Mouse (Mus musculus) MEL (cell line): ENCODE measurements around the gene Tank. TPM values are rescaled to one million over a fixed set of nuclear protein-coding genes. Genes with fewer than 3 reads are reported as not detected.

ENCODE experiments used
- DNase-seq: peaks from one replicate; pipeline ENCODE4 v3.0.0; 2011; ENCODE audit warnings: low read depth, low spot score
- H3K27ac ChIP-seq: 2 replicates; pipeline ENCODE4 v1.5.1; 2012; ENCODE audit warnings: low read depth, mild to moderate bottlenecking, control low read depth, low read length, moderate library complexity; ENCODE audit not compliant: control insufficient read depth
- H3K27me3 ChIP-seq, 2 experiments: fragments of 150-350 bp in 1 of 2; sonication (generic) in 1 of 2; 2 replicates each; pipeline ENCODE4 v1.6.1; 2012; ENCODE audit warnings: low read length in 2 of 2, mild to moderate bottlenecking in 2 of 2, improper control_type of control experiment in 1 of 2, moderate library complexity in 1 of 2; ENCODE audit not compliant: insufficient read depth in 2 of 2, control insufficient read depth in 1 of 2
- H3K36me3 ChIP-seq, 2 experiments: 2 replicates each; pipeline ENCODE4 v1.6.1; 2012 to 2014; ENCODE audit warnings: low read length in 2 of 2, improper control_type of control experiment in 1 of 2, inconsistent platforms in 1 of 2, mild to moderate bottlenecking in 1 of 2; ENCODE audit not compliant: insufficient read depth in 2 of 2, control insufficient read depth in 1 of 2
- H3K4me1 ChIP-seq, 2 experiments: fragments of 150-350 bp in 1 of 2; sonication (generic) in 1 of 2; 2 replicates each; pipeline ENCODE4 v1.6.1; 2012; ENCODE audit warnings: low read length in 2 of 2, improper control_type of control experiment in 1 of 2, mild to moderate bottlenecking in 1 of 2; ENCODE audit not compliant: insufficient read depth in 2 of 2, control insufficient read depth in 1 of 2
- H3K4me3 ChIP-seq, 2 experiments: fragments of 150-350 bp in 1 of 2; sonication (generic) in 1 of 2; 2 replicates each; pipeline ENCODE4 v1.5.1; 2012; ENCODE audit warnings: low read depth in 2 of 2, low read length in 2 of 2, mild to moderate bottlenecking in 2 of 2, moderate library complexity in 2 of 2, control low read depth in 1 of 2, improper control_type of control experiment in 1 of 2; ENCODE audit not compliant: control insufficient read depth in 1 of 2, insufficient read depth in 1 of 2
- H3K79me2 ChIP-seq: 2 replicates; pipeline ENCODE4 v1.6.1; 2012; ENCODE audit warnings: mild to moderate bottlenecking, low read length, moderate library complexity; ENCODE audit not compliant: control insufficient read depth, poor library complexity, insufficient read depth
- H3K9ac ChIP-seq: 2 replicates; pipeline ENCODE4 v1.6.1; 2012; ENCODE audit warnings: low read depth, mild to moderate bottlenecking, control low read depth, low read length, moderate library complexity; ENCODE audit not compliant: control insufficient read depth, poor library complexity, severe bottlenecking
- H3K9me3 ChIP-seq: fragments of 150-350 bp; sonication (generic); replicated peaks from 2 replicates; pipeline ENCODE4 v1.6.1; 2012; ENCODE audit warnings: mild to moderate bottlenecking, low read length, improper control_type of control experiment, moderate library complexity; ENCODE audit not compliant: insufficient read depth
- BHLHE40 ChIP-seq: IDR thresholded peaks from 2 replicates; pipeline ENCODE4 v1.6.1; 2012; ENCODE audit warnings: low read depth, mild to moderate bottlenecking, inconsistent platforms, low read length, improper control_type of control experiment, borderline replicate concordance
- CTCF ChIP-seq, 3 experiments: IDR thresholded peaks in 2 of 3; conservative IDR thresholded peaks in 1 of 3; 2 replicates each; pipeline ENCODE4 v1.5.1; 2011 to 2012; ENCODE audit warnings: low read length in 3 of 3, low read depth in 2 of 3, mild to moderate bottlenecking in 2 of 3, improper control_type of control experiment in 1 of 3, inconsistent platforms in 1 of 3, mixed read lengths in 1 of 3, moderate library complexity in 1 of 3; ENCODE audit not compliant: control insufficient read depth in 1 of 3, insufficient read depth in 1 of 3, poor library complexity in 1 of 3, severe bottlenecking in 1 of 3
- ETS1 ChIP-seq: IDR thresholded peaks from 2 replicates; pipeline ENCODE4 v1.6.1; 2012; ENCODE audit warnings: low read depth, mild to moderate bottlenecking, inconsistent platforms, low read length, improper control_type of control experiment, moderate library complexity
- JUND ChIP-seq: IDR thresholded peaks from 2 replicates; pipeline ENCODE4 v1.6.1; 2011; ENCODE audit warnings: low read depth, mild to moderate bottlenecking, improper control_type of control experiment, low read length
- MAFK ChIP-seq: IDR thresholded peaks from 2 replicates; pipeline ENCODE4 v1.6.1; 2011; ENCODE audit warnings: low read depth, mild to moderate bottlenecking, low read length, improper control_type of control experiment, borderline replicate concordance
- MAX ChIP-seq: IDR thresholded peaks from 2 replicates; pipeline ENCODE4 v1.6.1; 2011; ENCODE audit warnings: low read length, improper control_type of control experiment
- MYB ChIP-seq: IDR thresholded peaks from 2 replicates; pipeline ENCODE4 v1.6.1; 2011; ENCODE audit warnings: mild to moderate bottlenecking, low read depth, low read length, improper control_type of control experiment
- MYC ChIP-seq: IDR thresholded peaks from 2 replicates; pipeline ENCODE4 v1.6.1; 2011; ENCODE audit warnings: low read depth, mild to moderate bottlenecking, low read length, improper control_type of control experiment, moderate library complexity
- POLR2AphosphoS2 ChIP-seq: IDR thresholded peaks from 2 replicates; pipeline ENCODE4 v1.6.1; 2011; ENCODE audit warnings: low read length, improper control_type of control experiment
- POLR2AphosphoS5 ChIP-seq: IDR thresholded peaks from 2 replicates; pipeline ENCODE4 v1.6.1; 2012; ENCODE audit warnings: low read depth, borderline replicate concordance, mild to moderate bottlenecking, inconsistent platforms, low read length, moderate library complexity, mixed read lengths
- RAD21 ChIP-seq: IDR thresholded peaks from 2 replicates; pipeline ENCODE4 v1.6.1; 2011; ENCODE audit warnings: mild to moderate bottlenecking, low read depth, low read length, improper control_type of control experiment
- SIN3A ChIP-seq: IDR thresholded peaks from 2 replicates; pipeline ENCODE4 v1.6.1; 2012; ENCODE audit warnings: low read length, improper control_type of control experiment, inconsistent platforms
- SMC3 ChIP-seq: IDR thresholded peaks from 2 replicates; pipeline ENCODE4 v1.6.1; 2011; ENCODE audit warnings: low read depth, low read length, improper control_type of control experiment
- USF1 ChIP-seq: IDR thresholded peaks from 2 replicates; pipeline ENCODE4 v1.6.1; 2014; ENCODE audit warnings: low read depth, mild to moderate bottlenecking, inconsistent platforms, low read length, improper control_type of control experiment, moderate library complexity
- USF2 ChIP-seq, 2 experiments: IDR thresholded peaks; 2 replicates each; pipeline ENCODE4 v1.6.1; 2011 to 2012; ENCODE audit warnings: improper control_type of control experiment in 2 of 2, low read length in 2 of 2, borderline replicate concordance in 1 of 2, inconsistent platforms in 1 of 2, low read depth in 1 of 2, mild to moderate bottlenecking in 1 of 2; ENCODE audit not compliant: insufficient read depth in 1 of 2
- ZC3H11A ChIP-seq: IDR thresholded peaks from 2 replicates; pipeline ENCODE4 v1.6.1; 2012; ENCODE audit warnings: low read depth, mild to moderate bottlenecking, inconsistent platforms, low read length, improper control_type of control experiment
- ZNF384 ChIP-seq: IDR thresholded peaks from 2 replicates; pipeline ENCODE4 v1.6.1; 2012; ENCODE audit warnings: low read depth, mild to moderate bottlenecking, inconsistent platforms, low read length, improper control_type of control experiment
- polyA plus RNA-seq, 2 experiments: library from polyadenylated mRNA; stranded (reverse) in 1 of 2; unstranded in 1 of 2; fragments of >175 nt in 1 of 2; fragments of >200 nt in 1 of 2; gene quantifications; 2 replicates each; pipeline versions ENCODE4 v1.2.1 to v1.2.4; 2012; ENCODE audit warnings: low replicate concordance in 2 of 2, low read depth in 1 of 2; ENCODE audit not compliant: insufficient read length in 2 of 2, insufficient read depth in 1 of 2, missing spikeins in 1 of 2
- total RNA-seq: library from RNA; depleted of rRNA; stranded (reverse); fragments of 300-350 nt; gene quantifications from 2 replicates; pipeline ENCODE4 v1.2.3, GENCODE M21; 2012

Gene Tank
- total and polyA plus RNA-seq, 3 experiments, result 27.0 to 96.7 (median 27.4) TPM

DNA sequence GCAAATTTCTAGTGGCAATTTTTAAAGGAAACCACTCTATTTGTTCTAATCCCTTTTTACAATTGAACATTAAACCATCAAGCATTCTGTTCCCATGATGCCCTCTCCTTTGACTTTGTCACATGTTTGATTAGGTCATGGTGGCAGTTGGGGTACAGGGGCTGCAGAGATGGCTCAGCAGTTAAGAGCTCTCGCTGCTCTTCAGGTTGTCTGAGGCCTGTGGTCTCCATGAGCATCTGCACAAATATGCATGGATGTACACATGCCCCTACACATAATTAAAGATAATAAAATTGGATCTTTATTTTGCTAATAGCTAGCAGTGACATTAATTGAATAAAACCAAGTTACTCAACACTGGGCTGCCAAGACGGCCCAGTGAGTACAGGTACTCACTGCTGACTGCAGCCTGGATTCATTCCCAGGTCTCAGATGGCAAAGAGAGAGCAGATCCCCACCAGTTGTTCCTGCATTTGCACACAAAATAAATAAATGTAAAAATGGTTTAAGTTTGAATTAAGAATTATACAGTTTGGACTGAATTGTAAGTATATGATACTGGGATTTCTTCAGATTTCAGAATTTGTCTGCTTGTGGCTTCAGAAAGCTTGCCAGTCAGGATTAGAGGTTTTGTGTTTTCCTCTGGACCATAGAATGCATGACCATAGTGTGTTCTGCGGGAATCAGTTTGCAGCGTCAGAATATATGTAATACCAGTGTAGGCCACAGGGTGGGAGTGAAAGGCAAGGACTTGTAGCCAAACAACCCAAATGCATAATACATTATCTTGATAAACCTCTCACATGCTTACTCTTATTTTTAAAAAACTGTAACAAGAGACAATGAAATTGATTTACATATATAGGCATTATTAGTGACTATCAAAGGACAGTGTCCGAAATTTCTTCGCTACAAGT is 64.3 kb downstream of the Tank start:
- H3K9ac ChIP-seq, result no peak overlapping the region
- no peaks in the 10 kb centered on the region for H3K4me1 ChIP-seq
- H3K27me3 ChIP-seq, result no peaks in the 10 kb centered on the region
- no peak overlapping the region for H3K27ac ChIP-seq
- H3K4me3 ChIP-seq, result no peak overlapping the region
- H3K79me2 ChIP-seq, result no peaks in the 10 kb centered on the region
- peaks cover 2 to 18% of the 10 kb centered on the region in 2 experiments for H3K36me3 ChIP-seq
- 0 out of 2 replicates have a peak, but pooled peaks have one; percentile 27 for TF ChIP-seq MYC
- TF ChIP-seq MAX, result no peak
- TF ChIP-seq ZNF384, result no peak
- TF ChIP-seq JUND, result 0 out of 2 replicates have a peak, but pooled peaks have one; percentile 40
- peak; percentile 78 for TF ChIP-seq RAD21
- TF ChIP-seq SMC3, result peak; percentile 76
- 0 out of 2 replicates have a peak, but pooled peaks have one; percentile 37 for TF ChIP-seq SIN3A
- TF ChIP-seq BHLHE40, result 0 out of 2 replicates have a peak, but pooled peaks have one; percentile 14
- no peak for TF ChIP-seq MYB
- TF ChIP-seq ZC3H11A, result peak; percentile 60
- peak; percentile 31 to 69 (median 64); a peak in 5 of 6 replicates for TF ChIP-seq CTCF (IDR thresholded peaks at IDR 0.05 in 2 of 3, conservative IDR thresholded peaks at IDR 0.05 in 1 of 3; ENCODE audit: control insufficient read depth in 1 of 3, insufficient read depth in 1 of 3, low read depth in 2 of 3, low read length in 3 of 3, poor library complexity in 1 of 3, severe bottlenecking in 1 of 3)
- TF ChIP-seq, all 39 proteins: peak for 8
- DNase-seq, result peak; percentile 67
- no peaks in the 10 kb centered on the region for H3K9me3 ChIP-seq

DNA sequence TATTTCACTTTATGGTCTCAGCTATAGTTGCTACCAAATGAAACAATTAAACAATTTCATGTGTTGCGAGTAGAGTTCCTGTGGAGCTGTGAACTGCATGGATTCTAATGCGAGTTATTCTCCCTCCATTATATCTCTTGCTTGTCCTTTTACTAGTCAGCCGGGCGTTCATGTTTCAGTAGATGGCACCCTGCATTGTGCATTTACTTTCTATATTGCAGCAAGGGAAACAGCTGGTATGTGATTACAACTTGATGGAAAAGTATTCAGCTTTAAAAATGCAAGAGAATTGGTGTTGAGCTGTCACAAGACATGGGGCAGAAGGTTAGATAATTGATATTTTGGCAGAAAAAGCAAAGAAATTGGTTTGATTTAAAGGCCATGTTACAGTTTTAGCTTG is 72.8 kb downstream of the Tank start:
- Histone ChIP-seq H3K4me1 (no peaks in the 10 kb centered on the region), H3K36me3 (peaks cover 0 to 29% of the 10 kb centered on the region in 2 experiments; a peak in 2 of 4 replicates), H3K79me2 (no peaks in the 10 kb centered on the region)

More for the DNA sequence above, 72.8 kb downstream of the Tank start:
- TF ChIP-seq USF2 (IDR thresholded peaks at IDR 0.05; ENCODE audit: borderline replicate concordance in 1 of 2, insufficient read depth in 1 of 2, low read depth in 1 of 2, low read length in 2 of 2) (no peak), MAX (no peak), RAD21 (no peak), MYB (no peak), POLR2AphosphoS2 (no peak), MAFK (no peak), USF1 (no peak), POLR2AphosphoS5 (no peak), ETS1 (no peak), JUND (no peak)
- Histone ChIP-seq H3K4me3 (no peak overlapping the region), H3K9me3 (no peaks in the 10 kb centered on the region), H3K9ac (no peak overlapping the region), H3K27ac (no peak overlapping the region), H3K27me3 (no peaks in the 10 kb centered on the region)
- no peak for DNase-seq
